Mouse (Mus musculus): ENCODE measurements at regions not wholly inside any gene's neighbourhood (a gene's known extent, or its start where the extent isn't known, plus 50 kb on each side); places are given as distances from the start of the nearest gene placed in this dataset.

- DNase-seq (ENCODE audit: low read depth, low spot score): no peak
These were observed 296.5 kb downstream of the Med13l start for GRCm38 (mm10) chr5:118857001-118857400.

GRCm38 (mm10) chr5:118861143-118861847 is 300.8 kb downstream of the Med13l start:
- H3K9me3 ChIP-seq (replicated peaks; ENCODE audit: insufficient read depth, low read length): no peaks in the 10 kb centered on the region

More at GRCm38 (mm10) chr5:118857001-118857400, 296.5 kb downstream of the Med13l start:
- no peak overlapping the region for H3K9ac ChIP-seq (ENCODE audit: control insufficient read depth, low read depth, low read length, poor library complexity, severe bottlenecking)
- H3K4me3 ChIP-seq (ENCODE audit: control insufficient read depth in 1 of 2, insufficient read depth in 1 of 2, low read depth in 2 of 2, low read length in 2 of 2): no peak overlapping the region
- no peak for TF ChIP-seq KAT2A (conservative IDR thresholded peaks at IDR 0.05; ENCODE audit: low read depth, low read length)
- TF ChIP-seq POLR2A (IDR thresholded peaks at IDR 0.05; ENCODE audit: control insufficient read depth in 1 of 2, insufficient read depth in 1 of 2, low read depth in 1 of 2, low read length in 2 of 2, poor library complexity in 1 of 2): no peak
- TF ChIP-seq GABPA (IDR thresholded peaks at IDR 0.05; ENCODE audit: low read depth, low read length): no peak
- TF ChIP-seq RAD21 (IDR thresholded peaks at IDR 0.05; ENCODE audit: low read depth, low read length): no peak
- TF ChIP-seq HCFC1 (IDR thresholded peaks at IDR 0.05; ENCODE audit: low read depth, low read length): no peak
- no peak for TF ChIP-seq ZC3H11A (IDR thresholded peaks at IDR 0.05; ENCODE audit: low read depth, low read length)
- H3K27me3 ChIP-seq (ENCODE audit: control insufficient read depth in 1 of 2, insufficient read depth in 2 of 2, low read length in 2 of 2): no peaks in the 10 kb centered on the region
- H3K36me3 ChIP-seq (ENCODE audit: control insufficient read depth in 1 of 2, insufficient read depth in 2 of 2, low read length in 2 of 2): no peaks in the 10 kb centered on the region
- no peak overlapping the region for H3K27ac ChIP-seq (ENCODE audit: control insufficient read depth, low read depth, low read length)
- no peaks in the 10 kb centered on the region for H3K79me2 ChIP-seq (ENCODE audit: control insufficient read depth, insufficient read depth, low read length, poor library complexity)
- H3K4me1 ChIP-seq (ENCODE audit: control insufficient read depth in 1 of 2, insufficient read depth in 2 of 2, low read length in 2 of 2): no peaks in the 10 kb centered on the region
- no peaks in the 10 kb centered on the region for H3K9me3 ChIP-seq (replicated peaks; ENCODE audit: insufficient read depth, low read length)

DNA sequence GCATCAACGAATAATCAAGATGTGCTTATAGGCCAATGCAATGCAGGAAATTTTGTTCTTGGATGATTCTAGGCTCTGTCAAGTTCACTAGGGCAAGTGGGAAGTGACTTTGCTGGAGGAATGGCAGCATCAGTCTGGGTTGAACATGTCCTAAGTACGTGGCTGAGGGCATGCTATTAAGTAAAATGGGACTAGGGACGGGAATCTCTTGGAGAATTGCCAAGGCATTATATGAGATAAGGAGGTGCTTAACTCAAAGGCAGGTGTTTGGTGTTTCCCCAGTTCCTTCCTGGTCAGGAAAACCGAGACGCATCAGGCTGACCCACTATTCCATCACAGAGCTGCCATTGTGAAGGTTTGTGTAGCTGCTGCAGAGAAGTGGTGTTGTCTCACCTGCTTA is 307.0 kb downstream of the Med13l start:
- TF ChIP-seq GABPA (IDR thresholded peaks at IDR 0.05; ENCODE audit: low read depth, low read length): no peak
- TF ChIP-seq MYB (IDR thresholded peaks at IDR 0.05; ENCODE audit: low read depth, low read length): no peak
- TF ChIP-seq CHD1 (IDR thresholded peaks at IDR 0.05; ENCODE audit: low read depth, low read length): no peak
- no peak for TF ChIP-seq TAL1 (IDR thresholded peaks at IDR 0.05; ENCODE audit: low read length)
- no peaks in the 10 kb centered on the region for H3K79me2 ChIP-seq (ENCODE audit: control insufficient read depth, insufficient read depth, low read length, poor library complexity)
- H3K36me3 ChIP-seq (ENCODE audit: control insufficient read depth in 1 of 2, insufficient read depth in 2 of 2, low read length in 2 of 2): no peaks in the 10 kb centered on the region
- H3K4me1 ChIP-seq (ENCODE audit: control insufficient read depth in 1 of 2, insufficient read depth in 2 of 2, low read length in 2 of 2): no peaks in the 10 kb centered on the region
- no peaks in the 10 kb centered on the region for H3K27me3 ChIP-seq (ENCODE audit: control insufficient read depth in 1 of 2, insufficient read depth in 2 of 2, low read length in 2 of 2)
- no peak overlapping the region for H3K27ac ChIP-seq (ENCODE audit: control insufficient read depth, low read depth, low read length)
- no peak overlapping the region for H3K4me3 ChIP-seq (ENCODE audit: control insufficient read depth in 1 of 2, insufficient read depth in 1 of 2, low read depth in 2 of 2, low read length in 2 of 2)
- no peak for DNase-seq (ENCODE audit: low read depth, low spot score)
- no peaks in the 10 kb centered on the region for H3K9me3 ChIP-seq (replicated peaks; ENCODE audit: insufficient read depth, low read length)
- H3K9ac ChIP-seq (ENCODE audit: control insufficient read depth, low read depth, low read length, poor library complexity, severe bottlenecking): no peak overlapping the region

More at GRCm38 (mm10) chr5:118861143-118861847, 300.8 kb downstream of the Med13l start:
- Histone ChIP-seq H3K79me2 (ENCODE audit: control insufficient read depth, insufficient read depth, low read length, poor library complexity) (no peaks in the 10 kb centered on the region), H3K9ac (ENCODE audit: control insufficient read depth, low read depth, low read length, poor library complexity, severe bottlenecking) (no peak overlapping the region), H3K4me1 (ENCODE audit: control insufficient read depth in 1 of 2, insufficient read depth in 2 of 2, low read length in 2 of 2) (no peaks in the 10 kb centered on the region), H3K4me3 (ENCODE audit: control insufficient read depth in 1 of 2, insufficient read depth in 1 of 2, low read depth in 2 of 2, low read length in 2 of 2) (no peak overlapping the region), H3K27ac (ENCODE audit: control insufficient read depth, low read depth, low read length) (no peak overlapping the region), H3K27me3 (ENCODE audit: control insufficient read depth in 1 of 2, insufficient read depth in 2 of 2, low read length in 2 of 2) (no peaks in the 10 kb centered on the region), H3K36me3 (ENCODE audit: control insufficient read depth in 1 of 2, insufficient read depth in 2 of 2, low read length in 2 of 2) (no peaks in the 10 kb centered on the region)
- TF ChIP-seq GATA1 (IDR thresholded peaks at IDR 0.05; ENCODE audit: low read depth, low read length) (no peak), MXI1 (IDR thresholded peaks at IDR 0.05; ENCODE audit: low read depth, low read length) (no peak), ZMIZ1 (IDR thresholded peaks at IDR 0.05; ENCODE audit: low read depth, low read length) (no peak), MAX (IDR thresholded peaks at IDR 0.05; ENCODE audit: low read length) (no peak), ETS1 (IDR thresholded peaks at IDR 0.05; ENCODE audit: low read depth, low read length) (no peak), CHD2 (IDR thresholded peaks at IDR 0.05; ENCODE audit: low read length) (no peak), CTCF (IDR thresholded peaks at IDR 0.05 in 2 of 3, conservative IDR thresholded peaks at IDR 0.05 in 1 of 3; ENCODE audit: control insufficient read depth in 1 of 3, insufficient read depth in 1 of 3, low read depth in 2 of 3, low read length in 3 of 3, poor library complexity in 1 of 3, severe bottlenecking in 1 of 3) (no peak), NRF1 (IDR thresholded peaks at IDR 0.05; ENCODE audit: insufficient read depth, low read depth, low read length, poor library complexity, severe bottlenecking) (no peak), TBP (IDR thresholded peaks at IDR 0.05; ENCODE audit: low read depth, low read length) (no peak), NELFE (IDR thresholded peaks at IDR 0.05; ENCODE audit: low read depth, low read length) (no peak), KAT2A (conservative IDR thresholded peaks at IDR 0.05; ENCODE audit: low read depth, low read length) (no peak), MAZ (IDR thresholded peaks at IDR 0.05; ENCODE audit: low read depth, low read length) (no peak), RAD21 (IDR thresholded peaks at IDR 0.05; ENCODE audit: low read depth, low read length) (no peak), SIN3A (IDR thresholded peaks at IDR 0.05; ENCODE audit: low read length) (no peak), TAL1 (IDR thresholded peaks at IDR 0.05; ENCODE audit: low read length) (no peak), MAFK (IDR thresholded peaks at IDR 0.05; ENCODE audit: borderline replicate concordance, low read depth, low read length) (no peak)
- no peak for DNase-seq (ENCODE audit: low read depth, low spot score)
